Mouse (Mus musculus) lung, embryonic 14.5 days (tissue): ENCODE data around the gene Klrc2. TPM values are rescaled to one million over a fixed set of nuclear protein-coding genes. Genes with fewer than 3 reads are reported as not detected.

Experiments used
- ATAC-seq: fragments of 200-750 bp; cut with Nextera tagmentation; 2 replicates; pipeline ENCODE4 v1.8.0; 2017; ENCODE audit warnings: mild to moderate bottlenecking, moderate TSS enrichment, moderate library complexity; ENCODE audit not compliant: insufficient read depth
- DNase-seq: peaks from one replicate; pipeline ENCODE4 v3.0.0-alpha.2; 2015
- H3K27ac ChIP-seq: fragments of 300-500 bp; sonication (generic); 2 replicates; pipeline ENCODE4 v1.5.1; 2014; ENCODE audit warnings: low read depth, mild to moderate bottlenecking, moderate library complexity
- H3K27me3 ChIP-seq: fragments of 300-500 bp; sonication (generic); 2 replicates; pipeline ENCODE4 v1.6.1; 2014; ENCODE audit warnings: low read length, control low read depth; ENCODE audit not compliant: insufficient read depth
- H3K36me3 ChIP-seq: fragments of 300-500 bp; sonication (generic); 2 replicates; pipeline ENCODE4 v1.6.1; 2014; ENCODE audit warnings: control low read depth; ENCODE audit not compliant: insufficient read depth
- H3K4me1 ChIP-seq: fragments of 300-500 bp; sonication (generic); 2 replicates; pipeline ENCODE4 v1.6.1; 2014; ENCODE audit warnings: antibody characterized with exemption, control low read depth; ENCODE audit not compliant: insufficient read depth
- H3K4me2 ChIP-seq: fragments of 300-500 bp; sonication (generic); 2 replicates; pipeline ENCODE4 v1.6.1; 2014; ENCODE audit warnings: mild to moderate bottlenecking
- H3K4me3 ChIP-seq: fragments of 300-500 bp; sonication (generic); 2 replicates; pipeline ENCODE4 v1.5.1; 2014; ENCODE audit warnings: low read depth, low read length
- H3K9ac ChIP-seq: fragments of 300-500 bp; sonication (generic); 2 replicates; pipeline ENCODE4 v1.6.1; 2014
- H3K9me3 ChIP-seq: fragments of 300-500 bp; sonication (generic); 2 replicates; pipeline ENCODE4 v1.6.1; 2016; ENCODE audit warnings: low read depth, low read length, control low read depth
- CTCF ChIP-seq: IDR thresholded peaks from 2 replicates; pipeline ENCODE4 v1.5.1; 2016; ENCODE audit warnings: antibody characterized with exemption, low read depth
- WGBS: fragments of 180-500 bp; shearing (Covaris S2); extraction: QIAGEN DNeasy Blood & Tissue Kit; methylation state at CpG from one replicate; pipeline ENCODE4 v1.1.7; 2014; 5-methylcytosine and 5-hydroxymethylcytosine counted together
- microRNA-seq: library from miRNA; unstranded; fragments of <30 nt; microRNA quantifications from one replicate; pipeline ENCODE4, GENCODE M21; 2016; ENCODE audit warnings: borderline number of aligned reads
- polyA plus RNA-seq: library from polyadenylated mRNA; unstranded; fragments of >200 nt; fragmentation: Nextera tagmentation; extraction: Ambion mirVana; gene quantifications from 2 replicates; pipeline ENCODE4 v1.2.1, GENCODE M21; 2014

Gene Klrc2
- polyA plus RNA-seq, 1 experiment from 2014 or later = not detected

DNA sequence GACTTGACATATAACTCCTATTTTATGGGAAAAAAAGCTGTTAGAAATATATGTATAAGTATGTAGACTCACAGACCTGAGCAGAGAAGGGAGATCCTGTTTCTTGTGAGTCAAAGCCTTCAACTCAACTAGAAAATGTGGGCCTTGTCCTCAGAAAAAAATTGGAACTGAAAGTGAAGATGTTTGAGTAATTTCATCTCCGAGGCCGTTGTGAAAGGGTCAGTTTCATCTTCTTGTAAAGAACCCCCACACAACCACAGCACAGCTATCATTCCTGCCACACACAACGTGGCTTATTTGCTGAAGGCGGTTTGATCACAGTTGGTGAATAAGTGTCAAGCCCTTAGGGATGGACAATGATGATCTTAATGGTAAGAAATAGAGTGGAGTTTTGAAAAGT, 36.8 kb downstream of the Klrc2 start, which contains the start of gene Klrk1:
Klrk1 (minus strand) TSS at position 130 of the 400 bp plus-strand sequence.
- no peaks in the 10 kb centered on the region for H3K36me3 ChIP-seq
- H3K4me1 ChIP-seq = no peaks in the 10 kb centered on the region
- WGBS = 78% methylated on average over 4 of the region's 4 CpGs
- H3K4me3 ChIP-seq = no peak within 1 kb of the TSS
- TF ChIP-seq CTCF = no peak
- ATAC-seq (no peak), DNase-seq (no peak)
- no peak within 1 kb of the TSS for H3K27ac ChIP-seq
- no peaks in the 10 kb centered on the region for H3K9me3 ChIP-seq
- no peak within 1 kb of the TSS for H3K4me2 ChIP-seq
- no peaks in the 10 kb centered on the region for H3K27me3 ChIP-seq
- H3K9ac ChIP-seq = no peak within 1 kb of the TSS

DNA sequence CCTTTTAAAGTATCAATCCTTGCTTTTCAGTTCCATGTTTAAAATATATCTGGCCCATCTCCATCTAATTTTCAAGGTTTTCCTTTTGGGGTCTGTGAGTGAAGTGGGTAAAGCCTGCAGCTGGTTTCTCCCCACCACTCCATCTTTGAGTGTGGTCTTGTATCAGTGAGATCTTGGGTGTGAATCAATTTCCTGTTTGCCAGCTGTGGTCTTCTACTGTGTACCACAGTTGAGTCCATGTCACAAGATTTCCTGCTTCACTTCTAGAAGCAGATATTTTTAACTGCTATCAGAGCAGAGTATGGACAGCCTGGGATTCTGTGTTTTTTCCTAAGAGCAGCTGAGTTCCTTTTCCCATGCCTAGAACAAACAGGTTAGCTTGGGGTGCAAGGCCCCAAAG, 52.1 kb downstream of the Klrc2 start:
- Histone ChIP-seq H3K4me1 (no peaks in the 10 kb centered on the region), H3K27me3 (no peaks in the 10 kb centered on the region), H3K4me3 (no peak overlapping the region), H3K9me3 (no peaks in the 10 kb centered on the region), H3K9ac (no peak overlapping the region), H3K4me2 (no peak overlapping the region), H3K27ac (no peak overlapping the region), H3K36me3 (no peaks in the 10 kb centered on the region)
- DNase-seq (no peak), ATAC-seq (no peak)
- TF ChIP-seq CTCF = no peak

Small RNAs within 50 kb of the gene (microRNA-seq; reads per million reads assigned to microRNA genes)
- not detected for gene Mir680-1

Other genes starting within 250 kb of the Klrc2 start
- 13.7 and 15.2 TPM in 2 replicates for gene Clec1a, start 208.7 kb downstream of the Klrc2 start, polyA plus RNA-seq
- 0.18 and 0.21 TPM in 2 replicates for gene Olr1, start 153.5 kb downstream of the Klrc2 start, polyA plus RNA-seq
- gene Tmem52b, start 148.1 kb downstream of the Klrc2 start, polyA plus RNA-seq = 0.47 and 0.55 TPM in 2 replicates
- gene Gabarapl1, start 127.5 kb downstream of the Klrc2 start, polyA plus RNA-seq = 12.4 and 12.5 TPM in 2 replicates
- not detected in 2 replicates for gene Klre1, start 82.8 kb downstream of the Klrc2 start, polyA plus RNA-seq
- gene Klrd1, start 68.9 kb downstream of the Klrc2 start, polyA plus RNA-seq = not detected in 2 replicates
- gene Klrk1, start 36.8 kb downstream of the Klrc2 start, polyA plus RNA-seq = 0.15 TPM in 1 of 2 replicates, not detected in the other
- not detected in 2 replicates for gene Klrc3, start 17.4 kb downstream of the Klrc2 start, polyA plus RNA-seq
- gene Klrc1, start 18.3 kb upstream of the Klrc2 start, polyA plus RNA-seq = 0.12 TPM in 1 of 2 replicates, not detected in the other
- gene Klri1, start 56.4 kb upstream of the Klrc2 start, polyA plus RNA-seq = not detected in 2 replicates
- gene Klri2, start 79.8 kb upstream of the Klrc2 start, polyA plus RNA-seq = not detected in 2 replicates
- not detected in 2 replicates for gene Gm156, start 123.6 kb upstream of the Klrc2 start, polyA plus RNA-seq
- not detected in 2 replicates for gene Gm17631, start 202.0 kb upstream of the Klrc2 start, polyA plus RNA-seq
- not detected in 2 replicates for gene Klra17, start 216.0 kb upstream of the Klrc2 start, polyA plus RNA-seq